Comparison of ENCODE assay signal across 16 mouse cellular contexts in genomic region chr5:34176691-34177090, GRCm38 (mm10). TPM values are rescaled to one million over a fixed set of nuclear protein-coding genes. Genes with fewer than 3 reads are reported as not detected.
DNase-seq lines count a peak whose midpoint lies in the region; ATAC-seq and TF ChIP-seq lines count a peak whose summit lies in the region.
"Had no signal": no experiment of that assay in that cellular context is flagged by ENCODE, and none has a peak within 500 bp of the region (broad histone marks: within the 10 kb centered on the region; RNA-seq: fewer than 3 reads in every experiment).

No protein-coding gene starts in this region.

- no peak overlapping the region for H3K4me2 ChIP-seq in midbrain, embryonic 13.5 days (replicated peaks)
- H3K4me2 ChIP-seq: embryonic facial prominence, embryonic 12.5 days; heart, embryonic 13.5 days; midbrain, embryonic 15.5 days had no signal

- H3K4me3 ChIP-seq in heart, embryonic 10.5 days: no peak overlapping the region
- no peak overlapping the region for H3K4me3 ChIP-seq in midbrain, embryonic 10.5 days
- H3K4me3 ChIP-seq in midbrain, embryonic 13.5 days (replicated peaks): no peak overlapping the region
- H3K4me3 ChIP-seq in gastrocnemius, adult 2 months: no peak overlapping the region
- H3K4me3 ChIP-seq: embryonic facial prominence, embryonic 12.5 days; heart, embryonic 13.5 days; midbrain, embryonic 15.5 days had no signal

- H3K27me3 ChIP-seq in heart, embryonic 10.5 days (ENCODE audit: insufficient read depth, poor library complexity, severe bottlenecking): peaks cover 5% of the 10 kb centered on the region; the same call in 1 of the 2 replicates
- no peaks in the 10 kb centered on the region; the same call in 1 of the 2 replicates for H3K27me3 ChIP-seq in midbrain, embryonic 10.5 days (ENCODE audit: low read depth, poor library complexity, severe bottlenecking)
- no peaks in the 10 kb centered on the region for H3K27me3 ChIP-seq in midbrain, embryonic 13.5 days
- H3K27me3 ChIP-seq: embryonic facial prominence, embryonic 12.5 days; heart, embryonic 13.5 days; midbrain, embryonic 15.5 days had no signal

- H3K36me3 ChIP-seq in heart, embryonic 10.5 days: peaks cover 81% of the 10 kb centered on the region
- peaks cover 45% of the 10 kb centered on the region for H3K36me3 ChIP-seq in midbrain, embryonic 10.5 days
- H3K36me3 ChIP-seq in midbrain, embryonic 13.5 days: peaks cover 82% of the 10 kb centered on the region

- ATAC-seq in midbrain, embryonic 13.5 days: no peak
- ATAC-seq: inflammation-experienced regulatory T-cells, adult 6 months; midbrain, embryonic 15.5 days had no signal

- H3K9me3 ChIP-seq in heart, embryonic 10.5 days: no peaks in the 10 kb centered on the region
- H3K9me3 ChIP-seq in midbrain, embryonic 10.5 days (replicated peaks): no peaks in the 10 kb centered on the region
- no peaks in the 10 kb centered on the region for H3K9me3 ChIP-seq in midbrain, embryonic 13.5 days
- H3K9me3 ChIP-seq: embryonic facial prominence, embryonic 12.5 days; heart, embryonic 13.5 days; midbrain, embryonic 15.5 days had no signal

- no peak overlapping the region for H3K9ac ChIP-seq in midbrain, embryonic 13.5 days (replicated peaks)
- H3K9ac ChIP-seq: embryonic facial prominence, embryonic 12.5 days; heart, embryonic 13.5 days; midbrain, embryonic 15.5 days had no signal

- TF ChIP-seq CTCF in gastrocnemius, adult 2 months (IDR thresholded peaks at IDR 0.05): no peak

- intact Hi-C loops in gastrocnemius, adult 2 months (cut with DNase I): no loop called here

- H3K27ac ChIP-seq in heart, embryonic 10.5 days: no peak overlapping the region
- no peak overlapping the region for H3K27ac ChIP-seq in midbrain, embryonic 10.5 days (replicated peaks)
- H3K27ac ChIP-seq in midbrain, embryonic 13.5 days: no peak overlapping the region
- no peak overlapping the region for H3K27ac ChIP-seq in gastrocnemius, adult 2 months
- H3K27ac ChIP-seq: embryonic facial prominence, embryonic 12.5 days; heart, embryonic 13.5 days; midbrain, embryonic 15.5 days had no signal

- DNase-seq in heart, embryonic 10.5 days (ENCODE audit: low spot score): peak; percentile 68
- DNase-seq in heart, adult 18-20 months: no peak
- DNase-seq in midbrain, embryonic 10.5 days (ENCODE audit: low spot score): peak; percentile 11
- peak; percentile 51 for DNase-seq in brain, adult 2 months (ENCODE audit: low read depth, low spot score)
- peak; percentile 27 to 33 for DNase-seq in cerebellum, postnatal 14 days
- no peak for DNase-seq in gastrocnemius, adult 2 months
- DNase-seq in natural killer cell, adult 2 months (ENCODE audit: low spot score in 2 of 2): no peak
- DNase-seq: gastrocnemius, postnatal 25 days; lung, postnatal 14 days; thymus, postnatal 25 days had no signal

- 72% methylated on average over 10 of the region's 10 CpGs for WGBS in heart, embryonic 10.5 days
- 70% methylated on average over 10 of the region's 10 CpGs for WGBS in midbrain, embryonic 10.5 days
- WGBS in midbrain, embryonic 13.5 days: 67% methylated on average over 10 of the region's 10 CpGs

- no peaks in the 10 kb centered on the region for H3K4me1 ChIP-seq in heart, embryonic 10.5 days
- H3K4me1 ChIP-seq in midbrain, embryonic 10.5 days: no peaks in the 10 kb centered on the region; the same call in 1 of the 2 replicates
- H3K4me1 ChIP-seq in midbrain, embryonic 13.5 days (replicated peaks): no peaks in the 10 kb centered on the region
- H3K4me1 ChIP-seq: embryonic facial prominence, embryonic 12.5 days had no signal

RNA-seq across cellular contexts. Expression of gene Haus3, which starts 7.4 kb away (rescaled TPM):
- 32.8 and 43.0 TPM in 2 replicates for polyA plus RNA-seq in heart, embryonic 10.5 days (2016; fragmentation: Nextera tagmentation; extraction: Ambion mirVana)
- 1 to 10 TPM; 5.3 TPM for total RNA-seq in heart, adult 18-20 months (2021)
- polyA plus RNA-seq in midbrain, embryonic 10.5 days (2016; fragmentation: Nextera tagmentation; extraction: Ambion mirVana): 46.5 and 52.2 TPM in 2 replicates
- polyA plus RNA-seq in midbrain, embryonic 13.5 days (2015; fragmentation: Nextera tagmentation; extraction: Ambion mirVana): 21.9 and 24.5 TPM in 2 replicates
- total RNA-seq in gastrocnemius, adult 2 months (2021): 1 to 10 TPM; 3.2 to 4.2 TPM

RNA-seq across cellular contexts. Expression of gene Poln, which starts 7.4 kb away (rescaled TPM):
- 0.23 and 0.64 TPM in 2 replicates for polyA plus RNA-seq in heart, embryonic 10.5 days (2016; fragmentation: Nextera tagmentation; extraction: Ambion mirVana)
- total RNA-seq in heart, adult 18-20 months (2021): 10 to 100 TPM; 10.9 to 13.0 TPM
- 0.66 and 1.2 TPM in 2 replicates for polyA plus RNA-seq in midbrain, embryonic 10.5 days (2016; fragmentation: Nextera tagmentation; extraction: Ambion mirVana)
- 0.66 and 0.89 TPM in 2 replicates for polyA plus RNA-seq in midbrain, embryonic 13.5 days (2015; fragmentation: Nextera tagmentation; extraction: Ambion mirVana)
- total RNA-seq in gastrocnemius, adult 2 months (2021): 1 to 10 TPM; 1.1 to 2.1 TPM
- total RNA-seq: hematopoietic stem cell, adult 5-6 weeks had no signal

RNA-seq across cellular contexts. Expression of gene Mxd4, which starts 10.8 kb away (rescaled TPM):
- polyA plus RNA-seq in heart, embryonic 10.5 days (2016; fragmentation: Nextera tagmentation; extraction: Ambion mirVana): 21.6 and 22.5 TPM in 2 replicates
- total RNA-seq in heart, adult 18-20 months (2021): 10 to 100 TPM; 68.7 to 77.8 TPM
- polyA plus RNA-seq in midbrain, embryonic 10.5 days (2016; fragmentation: Nextera tagmentation; extraction: Ambion mirVana): 14.7 and 22.7 TPM in 2 replicates
- 32.8 and 34.9 TPM in 2 replicates for polyA plus RNA-seq in midbrain, embryonic 13.5 days (2015; fragmentation: Nextera tagmentation; extraction: Ambion mirVana)
- total RNA-seq in gastrocnemius, adult 2 months (2021): 10 to 100 TPM; 25.8 to 35.6 TPM

Comparison
In these comparisons a context has a peak if more than half of its experiments do, and no peak if none do; other contexts are left out.
1. DNase-seq: peak in heart, embryonic 10.5 days (single experiment), midbrain, embryonic 10.5 days (single experiment), brain, adult 2 months (single experiment) and cerebellum, postnatal 14 days (2 of 2); none in heart, adult 18-20 months (0 of 2), gastrocnemius, adult 2 months (single experiment) and natural killer cell, adult 2 months (0 of 2).